Mouse (Mus musculus) brain, embryonic 14.5 days (tissue): Measurements from ENCODE around the gene Tpd52l2.

Source experiments
- CTCF ChIP-seq: fragments of 200-500 bp; IDR thresholded peaks from 2 replicates; pipeline ENCODE4 v1.5.1; 2012; ENCODE audit warnings: inconsistent platforms, mild to moderate bottlenecking, moderate library complexity, borderline replicate concordance; ENCODE audit not compliant: insufficient read depth, insufficient read length; ENCODE audit errors: extremely low read depth
- POLR2A ChIP-seq: fragments of 200-500 bp; IDR thresholded peaks from 2 replicates; pipeline ENCODE4 v1.6.1; 2012; ENCODE audit warnings: mild to moderate bottlenecking, inconsistent platforms, borderline replicate concordance; ENCODE audit not compliant: poor library complexity, insufficient read depth, insufficient read length, severe bottlenecking; ENCODE audit errors: extremely low read depth

GRCm38 (mm10) chr2:181520118-181520935 lies 23.4 kb downstream of the Tpd52l2 start, which contains the start of gene Dnajc5:
- TF ChIP-seq CTCF (no peak), POLR2A (peak; percentile 54; the same call in 1 of the 2 replicates)
